Mouse (Mus musculus): Measurements from ENCODE around the gene Tmem150c. TPM values are rescaled to one million over a fixed set of nuclear protein-coding genes. Genes with fewer than 3 reads are reported as not detected.

Tmem150c gene
- polyA plus RNA-seq, 1 experiment from 2014 or later, result 1.4 TPM

DNA sequence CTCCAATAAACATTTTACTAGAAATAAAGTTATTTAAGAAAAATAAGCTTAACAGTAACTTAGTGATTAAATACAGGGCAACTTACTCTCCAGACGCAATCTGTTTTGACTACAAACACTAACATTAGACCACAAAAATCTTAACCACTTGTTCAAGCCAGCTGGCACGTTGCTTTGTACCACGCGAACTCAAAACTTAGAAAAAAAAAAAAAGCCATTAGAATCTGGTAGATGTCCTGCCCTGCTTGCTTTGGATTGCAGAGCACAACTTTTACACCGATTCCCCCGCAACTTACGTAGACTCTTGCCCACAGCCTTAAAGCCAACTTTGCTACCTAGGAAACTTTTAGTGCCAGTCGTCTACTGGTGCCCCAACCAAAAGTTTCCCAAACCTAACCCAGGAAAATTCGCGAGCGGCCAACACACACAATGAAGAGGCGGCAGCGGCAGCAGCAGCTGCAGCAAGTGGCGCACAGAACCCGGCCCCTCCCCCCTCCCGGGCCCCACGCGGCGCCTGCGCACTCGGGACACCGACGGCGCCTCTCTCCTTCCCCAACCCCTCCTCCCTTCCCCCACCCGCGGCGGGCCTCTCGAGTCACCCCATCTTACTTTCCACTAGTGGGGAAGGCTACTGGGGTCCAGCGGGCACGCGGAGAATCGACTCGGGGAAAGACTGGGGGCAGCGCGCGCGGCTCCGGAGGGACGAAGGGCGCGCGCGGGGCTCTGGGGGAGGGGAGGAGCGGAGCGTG, 121.5 kb downstream of the Tmem150c start:
- peaks cover 19% of the 10 kb centered on the region for H3K4me1 ChIP-seq (ENCODE audit: insufficient read depth)
- TF ChIP-seq CTCF (IDR thresholded peaks at IDR 0.05; ENCODE audit: low read depth) (no peak), EP300 (IDR thresholded peaks at IDR 0.05; ENCODE audit: low read depth) (no peak)
- DNase-seq, result peak; percentile 94

DNA sequence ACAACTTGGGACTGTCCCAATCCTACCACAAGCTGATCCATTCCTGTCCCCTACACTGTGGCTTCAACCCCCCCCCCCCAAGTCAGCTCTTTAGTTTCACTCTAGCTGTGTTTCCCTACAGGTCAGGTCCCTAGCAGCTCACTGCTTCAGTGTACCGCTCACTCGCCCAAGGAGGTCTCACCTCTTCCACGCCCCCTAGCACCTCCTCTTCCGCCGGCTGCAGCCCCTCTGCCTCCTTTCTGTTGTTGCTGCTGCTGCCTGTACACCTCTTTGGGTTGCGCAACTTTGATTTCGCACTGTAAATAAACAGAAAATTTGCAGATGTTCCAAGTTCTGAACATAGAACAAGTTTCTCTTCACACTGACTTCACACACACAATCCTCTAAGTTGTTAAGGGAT, 122.9 kb downstream of the Tmem150c start:
- 24% methylated on average over 7 of the region's 7 CpGs for WGBS (ENCODE audit: insufficient replicate concordance)

More for the DNA sequence above, 121.5 kb downstream of the Tmem150c start:
- H3K4me3 ChIP-seq (ENCODE audit: low read depth, low read length), result peak overlapping the region; percentile 93
- H3K36me3 ChIP-seq (replicated peaks; ENCODE audit: insufficient read depth, low read length), result peaks cover 30% of the 10 kb centered on the region
- ATAC-seq, result peak; percentile 47
- H3K27ac ChIP-seq (ENCODE audit: low read depth), result peak overlapping the region; percentile 95
- H3K27me3 ChIP-seq (ENCODE audit: insufficient read depth, low read length), result no peaks in the 10 kb centered on the region
- no peaks in the 10 kb centered on the region for H3K9me3 ChIP-seq (ENCODE audit: low read length)
- under 1% methylated on average over 37 of the region's 45 CpGs for WGBS (ENCODE audit: insufficient replicate concordance)
- H3K9ac ChIP-seq (replicated peaks), result peak overlapping the region; percentile 91
- peak overlapping the region; percentile 100 for H3K4me2 ChIP-seq (ENCODE audit: low read depth, low read length)

DNA sequence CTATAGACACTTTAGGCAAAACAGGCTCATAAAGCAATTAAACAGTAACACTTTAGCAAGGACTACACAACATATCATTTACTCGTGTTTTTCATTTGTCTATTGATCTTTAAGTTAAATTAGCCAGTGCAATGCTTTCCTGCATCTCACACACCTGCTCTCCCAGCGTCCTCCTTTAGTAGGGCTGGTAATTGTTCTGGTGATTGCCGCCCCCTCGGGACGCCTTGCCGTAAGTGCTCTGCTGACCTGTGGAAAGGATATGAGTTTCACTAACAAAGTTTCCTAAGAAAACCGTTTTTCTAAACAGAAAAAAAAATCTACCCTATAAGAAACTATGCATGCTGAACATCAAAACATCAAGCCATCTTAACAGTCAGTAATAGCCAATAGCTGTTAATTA, 123.7 kb downstream of the Tmem150c start:
- Histone ChIP-seq H3K9ac (replicated peaks) (no peak overlapping the region), H3K27ac (ENCODE audit: low read depth) (no peak overlapping the region), H3K4me3 (ENCODE audit: low read depth, low read length) (no peak overlapping the region), H3K27me3 (ENCODE audit: insufficient read depth, low read length) (no peaks in the 10 kb centered on the region), H3K4me2 (ENCODE audit: low read depth, low read length) (peak overlapping the region; percentile 100; the same call in 1 of the 2 replicates), H3K4me1 (ENCODE audit: insufficient read depth) (peaks cover 23% of the 10 kb centered on the region), H3K9me3 (ENCODE audit: low read length) (no peaks in the 10 kb centered on the region), H3K36me3 (replicated peaks; ENCODE audit: insufficient read depth, low read length) (peaks cover 41% of the 10 kb centered on the region)
- TF ChIP-seq CTCF (IDR thresholded peaks at IDR 0.05; ENCODE audit: low read depth) (0 out of 2 replicates have a peak, but pooled peaks have one; percentile 6), EP300 (IDR thresholded peaks at IDR 0.05; ENCODE audit: low read depth) (no peak)
- ATAC-seq (no peak), DNase-seq (no peak)
- WGBS (ENCODE audit: insufficient replicate concordance), result 67% methylated on average over 7 of the region's 7 CpGs

More for the DNA sequence above, 122.9 kb downstream of the Tmem150c start:
- peak overlapping the region; percentile 100 for H3K4me2 ChIP-seq (ENCODE audit: low read depth, low read length)
- 0 out of 2 replicates have a peak overlapping the region, but pooled peaks have one; percentile 5 for H3K9ac ChIP-seq (replicated peaks)
- peaks cover 41% of the 10 kb centered on the region for H3K36me3 ChIP-seq (replicated peaks; ENCODE audit: insufficient read depth, low read length)
- ATAC-seq (no peak), DNase-seq (peak; percentile 34)
- no peaks in the 10 kb centered on the region for H3K27me3 ChIP-seq (ENCODE audit: insufficient read depth, low read length)
- no peaks in the 10 kb centered on the region for H3K9me3 ChIP-seq (ENCODE audit: low read length)
- peak overlapping the region; percentile 93 for H3K4me3 ChIP-seq (ENCODE audit: low read depth, low read length)
- TF ChIP-seq EP300 (IDR thresholded peaks at IDR 0.05; ENCODE audit: low read depth) (no peak), CTCF (IDR thresholded peaks at IDR 0.05; ENCODE audit: low read depth) (no peak)
- peaks cover 23% of the 10 kb centered on the region for H3K4me1 ChIP-seq (ENCODE audit: insufficient read depth)
- peak overlapping the region; percentile 23; the same call in 1 of the 2 replicates for H3K27ac ChIP-seq (ENCODE audit: low read depth)

DNA sequence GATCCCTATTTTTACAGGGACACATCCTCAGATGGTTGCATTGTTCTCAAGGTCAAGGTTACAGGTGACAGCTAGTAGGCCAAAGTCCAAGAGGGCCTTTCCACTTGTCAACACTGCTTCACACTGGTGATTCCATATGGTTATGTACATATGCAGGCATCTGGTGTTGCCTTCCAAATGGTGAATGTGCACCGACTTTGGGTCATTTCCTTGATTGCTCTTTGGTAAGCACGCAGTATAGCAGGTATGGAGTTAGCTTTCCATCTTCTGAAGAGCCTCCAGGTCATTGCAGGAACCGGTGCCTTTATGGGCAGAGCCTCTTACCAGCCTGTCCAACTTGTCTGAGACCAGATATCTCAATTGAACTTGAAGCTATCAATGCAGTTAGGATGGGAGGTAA, 127.0 kb downstream of the Tmem150c start:
- H3K27ac ChIP-seq (ENCODE audit: low read depth), result no peak overlapping the region
- H3K4me2 ChIP-seq (ENCODE audit: low read depth, low read length), result no peak overlapping the region
- ATAC-seq (peak; percentile 43; the same call in 1 of the 2 replicates), DNase-seq (no peak)
- no peak; the same call in 1 of the 2 replicates for TF ChIP-seq EP300 (IDR thresholded peaks at IDR 0.05; ENCODE audit: low read depth)
- no peaks in the 10 kb centered on the region for H3K9me3 ChIP-seq (ENCODE audit: low read length)
- H3K9ac ChIP-seq (replicated peaks), result no peak overlapping the region
- peaks cover 21% of the 10 kb centered on the region for H3K4me1 ChIP-seq (ENCODE audit: insufficient read depth)
- H3K36me3 ChIP-seq (replicated peaks; ENCODE audit: insufficient read depth, low read length), result peaks cover 41% of the 10 kb centered on the region
- H3K27me3 ChIP-seq (ENCODE audit: insufficient read depth, low read length), result no peaks in the 10 kb centered on the region
- 69% methylated on average over 3 of the region's 3 CpGs for WGBS (ENCODE audit: insufficient replicate concordance)
- no peak overlapping the region for H3K4me3 ChIP-seq (ENCODE audit: low read depth, low read length)

DNA sequence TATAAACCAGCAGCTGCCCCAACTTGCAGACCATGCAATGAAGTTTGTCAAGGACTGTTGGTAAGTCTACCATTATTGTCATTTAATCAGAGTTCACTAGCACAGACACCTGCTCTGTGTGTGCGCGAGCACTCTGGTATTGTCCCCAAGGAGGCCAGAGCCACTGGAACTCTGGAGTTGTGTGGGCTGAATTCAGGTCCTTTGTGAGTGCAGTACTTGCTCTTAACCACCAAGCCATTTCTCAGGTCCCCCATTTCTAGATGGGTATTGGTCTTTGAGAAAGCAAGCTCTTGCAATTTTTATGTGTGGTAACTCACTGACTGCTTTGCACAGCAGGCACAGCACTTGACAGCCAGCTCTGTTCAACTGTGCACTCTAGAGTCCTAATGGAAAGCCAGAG, 127.5 kb downstream of the Tmem150c start:
- Histone ChIP-seq H3K9me3 (ENCODE audit: low read length) (no peaks in the 10 kb centered on the region), H3K4me1 (ENCODE audit: insufficient read depth) (peaks cover 15% of the 10 kb centered on the region), H3K4me2 (ENCODE audit: low read depth, low read length) (no peak overlapping the region), H3K4me3 (ENCODE audit: low read depth, low read length) (no peak overlapping the region), H3K27ac (ENCODE audit: low read depth) (0 out of 2 replicates have a peak overlapping the region, but pooled peaks have one; percentile 7), H3K27me3 (ENCODE audit: insufficient read depth, low read length) (no peaks in the 10 kb centered on the region), H3K9ac (replicated peaks) (no peak overlapping the region), H3K36me3 (replicated peaks; ENCODE audit: insufficient read depth, low read length) (peaks cover 41% of the 10 kb centered on the region)
- 84% methylated on average over 2 of the region's 2 CpGs for WGBS (ENCODE audit: insufficient replicate concordance)
- ATAC-seq, result peak; percentile 19; the same call in 1 of the 2 replicates
- TF ChIP-seq CTCF (IDR thresholded peaks at IDR 0.05; ENCODE audit: low read depth), result no peak
- no peak for TF ChIP-seq EP300 (IDR thresholded peaks at IDR 0.05; ENCODE audit: low read depth)
- no peak for DNase-seq

DNA sequence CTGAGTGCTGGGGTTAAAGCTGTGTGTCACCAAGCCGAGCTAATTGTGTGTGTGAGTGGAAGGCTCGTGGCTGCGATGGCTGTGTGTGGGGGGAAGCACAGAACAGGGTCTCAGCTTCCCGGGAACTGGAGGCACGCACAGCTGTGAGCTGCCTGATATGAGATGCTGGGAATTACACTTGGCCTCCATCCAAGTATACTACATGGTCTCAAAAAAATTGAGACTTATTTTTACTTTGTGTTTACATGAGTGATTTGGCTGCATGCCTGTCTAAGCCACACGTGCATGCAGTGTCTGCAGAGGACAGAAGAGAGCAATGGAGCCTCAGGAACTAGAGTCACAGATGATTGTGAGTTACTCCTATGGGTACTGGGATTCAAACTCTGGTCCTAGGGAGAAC, 129.5 kb downstream of the Tmem150c start:
- H3K36me3 ChIP-seq (replicated peaks; ENCODE audit: insufficient read depth, low read length), result peaks cover 27% of the 10 kb centered on the region
- H3K4me2 ChIP-seq (ENCODE audit: low read depth, low read length), result no peak overlapping the region
- no peak overlapping the region for H3K9ac ChIP-seq (replicated peaks)
- DNase-seq (no peak), ATAC-seq (no peak)
- peaks cover 8% of the 10 kb centered on the region; the same call in 1 of the 2 replicates for H3K4me1 ChIP-seq (ENCODE audit: insufficient read depth)
- no peak overlapping the region for H3K4me3 ChIP-seq (ENCODE audit: low read depth, low read length)
- H3K27me3 ChIP-seq (ENCODE audit: insufficient read depth, low read length), result no peaks in the 10 kb centered on the region
- WGBS (ENCODE audit: insufficient replicate concordance), result 55% methylated on average over 6 of the region's 6 CpGs
- TF ChIP-seq EP300 (IDR thresholded peaks at IDR 0.05; ENCODE audit: low read depth) (no peak), CTCF (IDR thresholded peaks at IDR 0.05; ENCODE audit: low read depth) (no peak)
- no peak overlapping the region for H3K27ac ChIP-seq (ENCODE audit: low read depth)
- no peaks in the 10 kb centered on the region for H3K9me3 ChIP-seq (ENCODE audit: low read length)

Other genes starting within 250 kb of the Tmem150c start
- 38.1 and 45.4 TPM in 2 replicates for gene Hnrnpd, start 180.9 kb downstream of the Tmem150c start, polyA plus RNA-seq (2015; fragmentation: Nextera tagmentation; extraction: Ambion mirVana)
- gene 4930524J08Rik, start 180.7 kb downstream of the Tmem150c start, polyA plus RNA-seq (2015; fragmentation: Nextera tagmentation; extraction: Ambion mirVana), result 0.96 and 1.4 TPM in 2 replicates
- 32.6 and 33.3 TPM in 2 replicates for gene Hnrnpdl, start 120.1 kb downstream of the Tmem150c start, polyA plus RNA-seq (2015; fragmentation: Nextera tagmentation; extraction: Ambion mirVana)
- gene Enoph1, start 119.8 kb downstream of the Tmem150c start, polyA plus RNA-seq (2015; fragmentation: Nextera tagmentation; extraction: Ambion mirVana), result 9.2 and 10.6 TPM in 2 replicates

Data from liver, postnatal 0 days (tissue).